Comparison of ENCODE assay signal across 26 mouse cellular contexts in the genomic region with DNA sequence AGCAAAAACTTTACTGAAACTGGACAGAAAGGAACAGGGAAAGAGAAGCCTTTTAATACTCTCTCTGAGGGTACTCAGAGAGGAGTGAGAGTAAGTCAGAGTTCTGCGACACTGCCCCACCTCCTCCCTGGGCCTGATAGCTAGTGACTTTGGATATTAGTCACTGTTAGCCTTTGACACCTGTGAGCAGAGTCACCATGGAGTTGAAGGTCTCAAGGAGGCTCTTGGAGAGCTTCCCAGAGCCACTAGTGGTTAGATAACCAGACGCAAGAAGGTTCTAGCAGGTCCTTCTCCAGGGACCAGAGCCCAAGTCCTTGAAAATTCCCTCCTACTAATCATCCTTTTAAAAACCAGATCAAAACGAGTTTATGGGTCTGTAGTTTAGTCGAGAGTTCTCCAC.
A peak's percentile ranks its signal among the peaks of the same experiment; 100 is the strongest.
DNase-seq lines count a peak whose midpoint lies in the region; ATAC-seq and TF ChIP-seq lines count a peak whose summit lies in the region.
"Had no signal": no experiment of that assay in that cellular context is flagged by ENCODE, and none has a peak within 500 bp of the region (broad histone marks: within the 10 kb centered on the region; RNA-seq: fewer than 3 reads in every experiment).

No protein-coding gene starts in this region.

- H3K9ac ChIP-seq in liver, adult 2 months (ENCODE audit: low read depth, low read length), result no peak overlapping the region
- H3K9ac ChIP-seq in liver, embryonic 12.5 days, result no peak overlapping the region
- H3K9ac ChIP-seq in lung, embryonic 14.5 days, result no peak overlapping the region
- H3K9ac ChIP-seq: forebrain, embryonic 15.5 days; heart, embryonic 13.5 days; limb, embryonic 15.5 days; midbrain, embryonic 15.5 days; neural tube, embryonic 12.5 days had no signal

- no peaks in the 10 kb centered on the region for H3K4me1 ChIP-seq in liver, adult 2 months (ENCODE audit: control insufficient read depth, insufficient read depth, low read length)
- no peaks in the 10 kb centered on the region for H3K4me1 ChIP-seq in liver, embryonic 12.5 days
- no peaks in the 10 kb centered on the region for H3K4me1 ChIP-seq in lung, embryonic 14.5 days (ENCODE audit: insufficient read depth)
- H3K4me1 ChIP-seq: heart, embryonic 13.5 days; limb, embryonic 15.5 days; megakaryocyte, embryonic 14.5 days had no signal

- 70% methylated on average over 4 of the region's 4 CpGs for WGBS in liver, adult 2 months
- WGBS in liver, embryonic 12.5 days (ENCODE audit: insufficient replicate concordance), result 51% methylated on average over 4 of the region's 4 CpGs
- 45% methylated on average over 4 of the region's 4 CpGs for whole genome bisulfite sequencing in lung, embryonic 14.5 days

- no peaks in the 10 kb centered on the region for H3K79me2 ChIP-seq in liver, adult 2 months (ENCODE audit: control insufficient read depth, insufficient read depth, low read length)

- no peak for ATAC-seq in liver, embryonic 12.5 days
- no peak for ATAC-seq in lung, embryonic 14.5 days (ENCODE audit: insufficient read depth)
- ATAC-seq: forebrain, embryonic 15.5 days; hindbrain, postnatal 0 days; intestine, embryonic 16.5 days; midbrain, embryonic 15.5 days had no signal

- H3K4me2 ChIP-seq in liver, embryonic 12.5 days, result no peak overlapping the region
- no peak overlapping the region for H3K4me2 ChIP-seq in lung, embryonic 14.5 days
- H3K4me2 ChIP-seq: forebrain, embryonic 15.5 days; heart, embryonic 13.5 days; limb, embryonic 15.5 days; midbrain, embryonic 15.5 days; neural tube, embryonic 12.5 days had no signal

- no peaks in the 10 kb centered on the region for H3K36me3 ChIP-seq in liver, adult 2 months (ENCODE audit: control insufficient read depth, insufficient read depth, low read length)
- H3K36me3 ChIP-seq in liver, embryonic 12.5 days, result no peaks in the 10 kb centered on the region
- H3K36me3 ChIP-seq in lung, embryonic 14.5 days (ENCODE audit: insufficient read depth), result no peaks in the 10 kb centered on the region
- H3K36me3 ChIP-seq: forebrain, embryonic 15.5 days; G1E; heart, embryonic 13.5 days; limb, embryonic 15.5 days; midbrain, embryonic 15.5 days; neural tube, embryonic 12.5 days had no signal

- no peak overlapping the region for H3K27ac ChIP-seq in liver, adult 2 months (replicated peaks; ENCODE audit: insufficient read depth, low read depth, low read length)
- H3K27ac ChIP-seq in liver, embryonic 12.5 days, result no peak overlapping the region
- no peak overlapping the region for H3K27ac ChIP-seq in lung, embryonic 14.5 days (ENCODE audit: low read depth)
- H3K27ac ChIP-seq: forebrain, embryonic 15.5 days; heart, adult 2 months; heart, embryonic 13.5 days; hindbrain, postnatal 0 days; kidney, postnatal 0 days; limb, embryonic 15.5 days; midbrain, embryonic 15.5 days; neural tube, embryonic 12.5 days had no signal

- TF ChIP-seq CTCF in liver, adult 2 months (IDR thresholded peaks at IDR 0.05; ENCODE audit: low read depth, low read length), result no peak
- TF ChIP-seq CTCF in lung, embryonic 14.5 days (IDR thresholded peaks at IDR 0.05; ENCODE audit: low read depth), result no peak

- H3K9me3 ChIP-seq in liver, embryonic 12.5 days (replicated peaks), result no peaks in the 10 kb centered on the region
- no peaks in the 10 kb centered on the region for H3K9me3 ChIP-seq in lung, embryonic 14.5 days (ENCODE audit: low read depth, low read length)
- H3K9me3 ChIP-seq: forebrain, embryonic 15.5 days; G1E; heart, embryonic 13.5 days; limb, embryonic 15.5 days; megakaryocyte, embryonic 14.5 days; midbrain, embryonic 15.5 days; neural tube, embryonic 12.5 days had no signal

- DNase-seq in liver, adult 2 months (ENCODE audit: extremely low read depth, low read depth, low spot score), result peak; percentile 9
- DNase-seq in adrenal gland, postnatal 10 days, result peak; percentile 20
- peak; percentile 5 for DNase-seq in lung, embryonic 14.5 days
- DNase-seq in lung, postnatal 25 days (ENCODE audit: low spot score), result peak; percentile 41
- no peak for DNase-seq in urinary bladder, postnatal 14 days (ENCODE audit: low spot score)
- no peak for DNase-seq in kidney, adult 9 months
- DNase-seq in Muller cell, postnatal 12 days (ENCODE audit: inconsistent ontology term), result no peak
- DNase-seq: cerebellum, adult 9-10 months; gastrocnemius, postnatal 10 days; heart, adult 2 months; heart, postnatal 14 days; left cerebral cortex, postnatal 4 days; right cerebral cortex, adult 18-20 months; right cerebral cortex, postnatal 4 days; thymus, postnatal 25 days had no signal

- H3K27me3 ChIP-seq in liver, adult 2 months (ENCODE audit: control insufficient read depth, insufficient read depth, low read length), result no peaks in the 10 kb centered on the region
- H3K27me3 ChIP-seq in liver, embryonic 12.5 days (replicated peaks), result no peaks in the 10 kb centered on the region; the same call in 1 of the 2 replicates
- no peaks in the 10 kb centered on the region for H3K27me3 ChIP-seq in lung, embryonic 14.5 days (ENCODE audit: insufficient read depth, low read length)
- H3K27me3 ChIP-seq: heart, embryonic 13.5 days; limb, embryonic 15.5 days had no signal

- H3K4me3 ChIP-seq in liver, adult 2 months (ENCODE audit: insufficient read depth, low read depth, low read length), result no peak overlapping the region
- no peak overlapping the region for H3K4me3 ChIP-seq in liver, embryonic 12.5 days
- no peak overlapping the region for H3K4me3 ChIP-seq in lung, embryonic 14.5 days (ENCODE audit: low read depth, low read length)
- H3K4me3 ChIP-seq: forebrain, embryonic 15.5 days; heart, adult 2 months; heart, embryonic 13.5 days; limb, embryonic 15.5 days; megakaryocyte, embryonic 14.5 days; midbrain, embryonic 15.5 days; neural tube, embryonic 12.5 days had no signal

- TF ChIP-seq POLR2A in liver, adult 2 months (IDR thresholded peaks at IDR 0.05; ENCODE audit: extremely low read depth, insufficient read depth, low read length), result no peak

Comparison
In these comparisons a context has a peak if more than half of its experiments do, and no peak if none do; other contexts are left out.
1. DNase-seq: peak in liver, adult 2 months (single experiment), adrenal gland, postnatal 10 days (single experiment), lung, embryonic 14.5 days (single experiment) and lung, postnatal 25 days (single experiment); none in urinary bladder, postnatal 14 days (single experiment), kidney, adult 9 months (single experiment) and Muller cell, postnatal 12 days (single experiment).